Mouse (Mus musculus) cerebellum, adult 2 months (tissue): ENCODE results near the gene Mrps18a.

ENCODE experiments used
- CTCF ChIP-seq: fragments of 200-500 bp; IDR thresholded peaks from 2 replicates; pipeline ENCODE4 v1.5.1; 2011; ENCODE audit warnings: low read depth, mild to moderate bottlenecking, control low read depth, low read length, moderate library complexity, borderline replicate concordance; ENCODE audit not compliant: insufficient read depth
- POLR2A ChIP-seq: fragments of 200-500 bp; IDR thresholded peaks from 2 replicates; pipeline ENCODE4 v1.6.1; 2011; ENCODE audit warnings: low read length, control low read depth, borderline replicate concordance; ENCODE audit not compliant: insufficient read depth

GRCm38 (mm10) chr17:46132862-46133261 lies 22.1 kb downstream of the Mrps18a start:
- TF ChIP-seq CTCF (no peak), POLR2A (no peak)
